Mouse (Mus musculus) stomach, embryonic 14.5 days (tissue): Measurements from ENCODE around the gene Wnk2. TPM values are rescaled to one million over a fixed set of nuclear protein-coding genes. Genes with fewer than 3 reads are reported as not detected.
A peak's percentile ranks its signal among the peaks of the same experiment; 100 is the strongest.

ENCODE experiments used
- ATAC-seq: fragments of 200-750 bp; cut with Nextera tagmentation; 2 replicates; pipeline ENCODE4 v1.8.0; 2017; ENCODE audit warnings: low read depth, moderate TSS enrichment; ENCODE audit not compliant: insufficient number of reproducible peaks, insufficient read depth, low FRiP score
- H3K27ac ChIP-seq: fragments of 300-500 bp; sonication (generic); 2 replicates; pipeline ENCODE4 v1.5.1; 2014; ENCODE audit warnings: mild to moderate bottlenecking, low read length, moderate library complexity, mixed read lengths
- H3K27me3 ChIP-seq: fragments of 300-500 bp; sonication (generic); 2 replicates; pipeline ENCODE4 v1.6.1; 2014; ENCODE audit warnings: low read length, control low read depth, mixed read lengths; ENCODE audit not compliant: control insufficient read depth, insufficient read depth
- H3K36me3 ChIP-seq: fragments of 300-500 bp; sonication (generic); 2 replicates; pipeline ENCODE4 v1.6.1; 2014; ENCODE audit warnings: mild to moderate bottlenecking, control low read depth, low read length, moderate library complexity, mixed read lengths; ENCODE audit not compliant: control insufficient read depth, insufficient read depth
- H3K4me1 ChIP-seq: fragments of 300-500 bp; sonication (generic); 2 replicates; pipeline ENCODE4 v1.6.1; 2014; ENCODE audit warnings: low read length, control low read depth, mixed read lengths; ENCODE audit not compliant: control insufficient read depth, insufficient read depth
- H3K4me2 ChIP-seq: fragments of 300-500 bp; sonication (generic); replicated peaks from 2 replicates; pipeline ENCODE4 v1.6.1; 2014; ENCODE audit warnings: low read depth, low read length, control low read depth
- H3K4me3 ChIP-seq: fragments of 300-500 bp; sonication (generic); 2 replicates; pipeline ENCODE4 v1.5.1; 2014; ENCODE audit warnings: low read depth, low read length, control low read depth
- H3K9ac ChIP-seq: fragments of 300-500 bp; sonication (generic); replicated peaks from 2 replicates; pipeline ENCODE4 v1.6.1; 2014; ENCODE audit warnings: low read depth, mild to moderate bottlenecking, control low read depth, low read length, moderate library complexity, mixed read lengths
- H3K9me3 ChIP-seq: fragments of 300-500 bp; sonication (generic); 2 replicates; pipeline ENCODE4 v1.6.1; 2016; ENCODE audit warnings: low read depth, low read length, control low read depth; ENCODE audit not compliant: control insufficient read depth
- WGBS: fragments of 180-500 bp; shearing (Covaris S2); extraction: QIAGEN DNeasy Blood & Tissue Kit; methylation state at CpG from one replicate; pipeline ENCODE4 v1.1.7; 2014; 5-methylcytosine and 5-hydroxymethylcytosine counted together
- polyA plus RNA-seq: library from polyadenylated mRNA; unstranded; fragments of >200 nt; fragmentation: Nextera tagmentation; extraction: Ambion mirVana; gene quantifications from 2 replicates; pipeline ENCODE4 v1.2.1, GENCODE M21; 2014

The Wnk2 gene
- polyA plus RNA-seq, 1 experiment from 2014 or later = 4.4 TPM

GRCm38 (mm10) chr13:49156645-49157044 lies 8.8 kb upstream of the Wnk2 start:
- Histone ChIP-seq H3K27ac (no peak overlapping the region), H3K4me3 (no peak overlapping the region), H3K9ac (no peak overlapping the region), H3K4me1 (no peaks in the 10 kb centered on the region), H3K9me3 (0 out of 2 replicates have a peak, but pooled peaks cover 4% of the 10 kb centered on the region), H3K27me3 (no peaks in the 10 kb centered on the region), H3K4me2 (no peak overlapping the region), H3K36me3 (no peaks in the 10 kb centered on the region)
- ATAC-seq = no peak
- WGBS = 77% methylated on average over 4 of the region's 4 CpGs

DNA sequence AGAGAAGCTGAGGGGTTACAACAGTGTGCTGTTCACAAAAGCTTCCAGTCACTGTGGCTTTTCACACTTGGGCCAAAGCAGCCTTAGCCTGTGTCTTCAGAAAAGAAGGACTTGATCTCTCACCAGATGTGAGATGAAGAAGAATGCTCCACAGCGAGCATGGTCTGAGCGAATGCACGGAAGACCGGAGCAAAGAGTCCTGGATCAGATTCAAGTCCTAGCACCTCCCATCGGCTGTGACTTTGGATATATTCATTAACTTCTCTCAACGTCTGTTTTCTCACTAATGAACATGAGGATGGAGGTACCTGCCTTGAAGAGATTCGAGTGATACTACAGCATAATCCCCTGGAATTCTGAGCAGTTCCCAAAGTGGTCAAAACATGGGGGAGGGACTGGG lies 6.8 kb upstream of the Wnk2 start:
- H3K27ac ChIP-seq = no peak overlapping the region
- WGBS = 44% methylated on average over 7 of the region's 7 CpGs
- H3K36me3 ChIP-seq = no peaks in the 10 kb centered on the region
- ATAC-seq = no peak
- no peaks in the 10 kb centered on the region for H3K27me3 ChIP-seq
- no peak overlapping the region for H3K4me3 ChIP-seq
- H3K9ac ChIP-seq = no peak overlapping the region
- H3K4me2 ChIP-seq = no peak overlapping the region
- H3K4me1 ChIP-seq = no peaks in the 10 kb centered on the region
- 0 out of 2 replicates have a peak, but pooled peaks cover 4% of the 10 kb centered on the region for H3K9me3 ChIP-seq

GRCm38 (mm10) chr13:49154028-49154427 lies 6.2 kb upstream of the Wnk2 start:
- Histone ChIP-seq H3K27me3 (no peaks in the 10 kb centered on the region), H3K4me2 (no peak overlapping the region), H3K9ac (no peak overlapping the region), H3K4me1 (no peaks in the 10 kb centered on the region), H3K27ac (no peak overlapping the region), H3K9me3 (0 out of 2 replicates have a peak, but pooled peaks cover 4% of the 10 kb centered on the region), H3K4me3 (no peak overlapping the region), H3K36me3 (no peaks in the 10 kb centered on the region)
- ATAC-seq = no peak
- 69% methylated on average over 10 of the region's 10 CpGs for WGBS

DNA sequence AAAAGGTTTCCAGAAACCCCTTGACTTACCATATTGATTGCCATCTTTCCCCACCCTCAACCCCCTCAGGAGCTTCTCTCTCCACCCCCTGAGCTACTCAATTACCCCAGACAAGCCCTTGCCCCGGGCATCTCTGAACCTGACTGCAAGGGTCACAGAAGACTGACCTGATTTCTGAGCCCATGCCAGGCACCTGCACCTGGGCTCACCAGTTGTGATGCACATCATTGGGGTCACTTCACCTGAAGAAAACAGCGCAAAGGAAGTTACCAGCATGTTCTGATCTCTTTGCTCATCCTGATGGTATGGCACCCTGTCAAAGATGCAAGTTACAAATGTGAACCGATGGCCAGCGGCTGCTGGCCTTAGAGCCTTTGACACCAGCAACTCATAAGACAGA lies 873 bp upstream of the Wnk2 start:
- Histone ChIP-seq H3K27ac (no peak overlapping the region), H3K36me3 (no peaks in the 10 kb centered on the region), H3K9me3 (no peaks in the 10 kb centered on the region), H3K4me1 (peaks cover 11% of the 10 kb centered on the region), H3K9ac (no peak overlapping the region), H3K4me2 (no peak overlapping the region), H3K27me3 (0 out of 2 replicates have a peak, but pooled peaks cover 3% of the 10 kb centered on the region), H3K4me3 (no peak overlapping the region)
- no peak for ATAC-seq
- 77% methylated on average over 4 of the region's 4 CpGs for WGBS

DNA sequence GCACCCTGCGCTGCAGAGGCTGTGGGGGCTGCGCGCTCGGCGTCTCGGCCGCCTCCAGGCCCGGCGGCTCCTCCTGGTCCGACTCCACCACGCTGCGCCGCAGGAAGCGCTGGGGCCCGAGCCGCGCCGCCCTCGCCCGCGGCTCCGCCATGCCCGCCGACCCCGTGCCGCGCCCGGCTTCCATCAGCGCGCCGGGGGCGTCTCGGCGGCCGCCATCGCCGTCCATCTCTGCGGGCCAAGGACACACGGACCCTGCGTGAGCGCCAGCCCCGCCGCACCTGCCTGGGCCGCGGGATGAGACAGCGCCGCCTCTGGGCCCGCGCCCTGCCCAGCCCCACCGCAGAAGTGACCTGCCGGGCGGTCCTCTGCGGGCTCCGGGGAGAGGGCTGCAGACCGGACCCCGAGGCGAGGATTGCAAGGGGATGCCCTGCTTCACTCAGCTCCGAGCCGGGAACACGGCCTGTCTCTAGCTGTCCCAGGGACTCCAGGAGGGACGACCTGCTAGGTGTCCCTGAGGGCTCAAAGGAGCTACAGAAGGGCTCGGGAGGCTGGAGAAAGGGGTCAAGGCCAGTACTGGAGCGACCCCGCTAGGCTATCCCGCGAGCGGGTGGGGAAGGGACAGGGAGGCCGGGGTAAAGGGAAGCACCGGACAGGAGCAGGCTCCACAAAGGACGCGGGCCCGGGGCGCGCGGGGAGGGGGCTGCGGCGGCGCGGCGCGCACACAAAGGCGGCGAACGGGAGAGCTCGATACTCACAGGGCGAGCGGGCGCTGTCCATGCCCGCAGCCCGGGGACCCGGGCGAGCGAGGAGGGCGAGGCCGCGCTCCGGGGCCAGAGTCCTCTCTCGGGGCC lies 582 bp downstream of the Wnk2 start:
- 0 out of 2 replicates have a peak, but pooled peaks cover 3% of the 10 kb centered on the region for H3K27me3 ChIP-seq
- peak; percentile 65 for ATAC-seq
- under 1% methylated on average over 76 of the region's 98 CpGs for WGBS
- H3K9ac ChIP-seq = peak overlapping the region; percentile 55
- peaks cover 11% of the 10 kb centered on the region for H3K4me1 ChIP-seq
- H3K27ac ChIP-seq = no peak overlapping the region
- no peaks in the 10 kb centered on the region for H3K36me3 ChIP-seq
- peak overlapping the region; percentile 60 for H3K4me3 ChIP-seq
- H3K4me2 ChIP-seq = peak overlapping the region; percentile 83
- no peaks in the 10 kb centered on the region for H3K9me3 ChIP-seq

DNA sequence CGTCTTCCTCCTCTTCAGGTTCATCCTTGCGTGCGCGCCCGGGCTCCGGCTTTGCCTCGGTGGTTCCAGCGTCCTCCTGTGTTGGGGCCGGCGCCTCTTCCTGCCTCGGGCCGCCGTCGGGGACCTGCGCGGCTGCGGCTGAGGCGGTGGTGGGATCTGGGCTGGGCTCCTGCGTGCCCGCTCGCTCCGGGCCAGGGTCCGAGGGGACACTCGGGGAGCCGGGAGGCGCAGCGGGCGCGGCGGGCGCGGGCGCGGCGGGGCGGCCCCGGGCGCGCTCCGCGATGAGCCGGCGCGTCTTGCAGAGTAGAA lies 1.2 kb downstream of the Wnk2 start:
- Histone ChIP-seq H3K9ac (peak overlapping the region; percentile 55), H3K36me3 (no peaks in the 10 kb centered on the region), H3K4me1 (peaks cover 11% of the 10 kb centered on the region), H3K4me3 (peak overlapping the region; percentile 60), H3K27ac (no peak overlapping the region), H3K27me3 (0 out of 2 replicates have a peak, but pooled peaks cover 3% of the 10 kb centered on the region), H3K9me3 (no peaks in the 10 kb centered on the region), H3K4me2 (peak overlapping the region; percentile 83)
- WGBS = under 1% methylated on average over 20 of the region's 44 CpGs
- no peak; the same call in 1 of the 2 replicates for ATAC-seq

DNA sequence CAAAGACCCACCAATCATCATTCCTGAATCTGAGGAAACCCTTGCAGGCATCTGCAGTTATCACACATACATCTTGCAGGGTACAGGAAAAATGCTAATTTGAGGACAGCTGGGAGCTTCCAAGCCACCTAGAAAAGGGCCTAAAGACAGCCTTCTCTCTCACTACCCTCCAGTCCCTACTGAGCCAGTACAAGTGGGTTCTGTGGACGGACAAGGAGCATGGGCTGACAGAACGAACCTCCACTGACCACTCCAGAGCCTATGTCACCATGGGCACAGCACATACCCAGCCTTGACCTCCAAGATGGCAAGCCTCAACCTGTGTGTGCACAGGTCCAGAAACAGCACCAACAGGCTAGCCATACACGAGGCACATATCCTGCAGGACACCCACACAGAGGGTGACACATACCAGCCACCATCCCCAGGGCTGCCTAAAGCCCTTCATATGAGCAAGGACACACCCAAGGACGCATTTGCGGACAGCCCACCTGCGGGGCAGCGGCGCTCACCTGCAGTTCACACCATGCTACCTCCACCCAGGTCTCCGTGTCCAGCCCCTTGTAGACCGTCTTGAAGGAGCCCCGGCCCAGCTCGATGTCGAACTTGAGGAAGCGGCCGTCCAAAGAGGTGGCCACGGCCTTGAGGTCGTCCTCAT lies 1.6 kb downstream of the Wnk2 start:
- Histone ChIP-seq H3K27me3 (0 out of 2 replicates have a peak, but pooled peaks cover 3% of the 10 kb centered on the region), H3K9me3 (no peaks in the 10 kb centered on the region), H3K4me3 (peak overlapping the region; percentile 60), H3K27ac (no peak overlapping the region), H3K4me1 (peaks cover 11% of the 10 kb centered on the region), H3K9ac (peak overlapping the region; percentile 55), H3K36me3 (no peaks in the 10 kb centered on the region), H3K4me2 (peak overlapping the region; percentile 83)
- WGBS = 27% methylated on average over 17 of the region's 17 CpGs
- no peak for ATAC-seq

- no peak overlapping the region for H3K4me2 ChIP-seq
- 48% methylated on average over 7 of the region's 7 CpGs for WGBS
- ATAC-seq = no peak
Observed at GRCm38 (mm10) chr13:49145396-49145795, 2.4 kb downstream of the Wnk2 start.

More at GRCm38 (mm10) chr13:49145396-49145795, 2.4 kb downstream of the Wnk2 start:
- 0 out of 2 replicates have a peak, but pooled peaks cover 3% of the 10 kb centered on the region for H3K27me3 ChIP-seq
- H3K9ac ChIP-seq = no peak overlapping the region
- H3K36me3 ChIP-seq = no peaks in the 10 kb centered on the region
- H3K27ac ChIP-seq = no peak overlapping the region
- peaks cover 11% of the 10 kb centered on the region for H3K4me1 ChIP-seq
- H3K4me3 ChIP-seq = no peak overlapping the region
- H3K9me3 ChIP-seq = no peaks in the 10 kb centered on the region
